Comparison of ENCODE assay signal across 16 mouse cellular contexts in the genomic region with DNA sequence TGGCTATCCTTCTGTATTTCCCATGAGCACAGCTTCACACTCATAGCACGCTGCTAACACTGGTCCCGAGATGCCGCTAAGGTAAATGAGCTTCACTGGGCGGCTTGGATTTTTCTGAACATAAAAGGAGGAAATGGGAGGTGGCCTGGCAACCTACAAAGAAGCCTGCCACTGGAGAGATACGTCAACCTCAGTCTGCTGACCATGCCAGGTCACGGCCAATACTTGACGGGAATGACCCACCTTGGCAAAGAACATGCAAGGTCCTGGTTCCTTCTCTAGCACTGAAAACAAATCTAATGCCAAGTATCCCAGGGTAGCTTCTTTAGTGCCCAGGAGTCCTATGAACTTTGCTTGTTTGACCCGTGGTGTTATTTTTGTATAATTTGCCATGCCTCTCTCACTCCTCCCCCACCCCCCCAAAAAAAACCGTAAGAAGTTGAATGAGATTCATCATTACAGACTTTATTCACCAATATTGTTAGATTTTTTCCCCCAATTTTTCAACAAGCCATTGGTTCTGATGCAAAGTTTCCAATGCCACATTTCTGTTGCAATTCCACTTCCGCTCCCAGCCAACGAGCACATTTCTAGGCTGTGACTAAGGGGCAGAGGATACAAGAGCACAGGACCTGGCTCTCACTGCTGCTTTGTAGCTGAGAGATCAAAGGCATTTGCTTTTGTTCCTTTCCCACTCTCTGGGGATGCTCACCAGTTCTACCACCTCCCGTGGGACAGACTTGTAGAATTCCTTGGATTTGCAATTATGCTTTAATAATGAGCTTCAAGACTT.
A peak's percentile ranks its signal among the peaks of the same experiment; 100 is the strongest.
DNase-seq lines count a peak whose midpoint lies in the region; TF ChIP-seq lines count a peak whose summit lies in the region.
"Had no signal": no experiment of that assay in that cellular context is flagged by ENCODE, and none has a peak within 500 bp of the region (broad histone marks: within the 10 kb centered on the region; RNA-seq: fewer than 3 reads in every experiment).

No protein-coding gene starts in this region.

- no peaks in the 10 kb centered on the region for H3K36me3 ChIP-seq in myocyte (ENCODE audit: control insufficient read depth, insufficient read depth)
- H3K36me3 ChIP-seq: hindbrain, embryonic 12.5 days; liver, embryonic 13.5 days had no signal

- peak overlapping the region; percentile 39 for H3K27ac ChIP-seq in brown adipose tissue, adult 24 weeks (replicated peaks; ENCODE audit: low read depth, low read length)
- H3K27ac ChIP-seq: hindbrain, embryonic 12.5 days; liver, embryonic 13.5 days had no signal

- no peak overlapping the region for H3K4me3 ChIP-seq in brown adipose tissue, adult 24 weeks (ENCODE audit: insufficient read depth, low read depth, low read length)
- H3K4me3 ChIP-seq in myocyte, result no peak overlapping the region
- H3K4me3 ChIP-seq: hindbrain, embryonic 12.5 days; liver, embryonic 13.5 days; megakaryocyte, embryonic 14.5 days had no signal

- H3K27me3 ChIP-seq in myocyte (ENCODE audit: control insufficient read depth, insufficient read depth, insufficient read length), result no peaks in the 10 kb centered on the region
- H3K27me3 ChIP-seq: hindbrain, embryonic 12.5 days; liver, embryonic 13.5 days; megakaryocyte, embryonic 14.5 days had no signal

- H3K79me2 ChIP-seq in myocyte (ENCODE audit: control insufficient read depth, insufficient read depth), result no peaks in the 10 kb centered on the region

- no peak overlapping the region for H3K4me2 ChIP-seq in myocyte (ENCODE audit: low read depth)
- H3K4me2 ChIP-seq: hindbrain, embryonic 12.5 days; liver, embryonic 13.5 days had no signal

- no peak overlapping the region for H3ac ChIP-seq in myocyte (ENCODE audit: control insufficient read depth, insufficient read length)

- DNase-seq in adrenal gland, adult 8-10 months, result peak; percentile 52
- DNase-seq in adrenal gland, postnatal 4 days (ENCODE audit: low spot score in 2 of 2), result no peak
- peak; percentile 18 for DNase-seq in kidney, postnatal 10 days
- DNase-seq in kidney, postnatal 4 days, result no peak
- no peak for DNase-seq in cerebellum, adult 11-12 months
- no peak for DNase-seq in cerebellum, postnatal 4 days (ENCODE audit: low spot score in 2 of 2)
- DNase-seq: B cell, adult 2 months; cerebellum, postnatal 36 days; gastrocnemius, postnatal 10 days; left cerebral cortex, postnatal 4 days; liver, embryonic 13.5 days; thymus, postnatal 4 days had no signal

- H3K4me1 ChIP-seq in brown adipose tissue, adult 24 weeks (ENCODE audit: control insufficient read depth, insufficient read depth, insufficient read length, low read length), result peaks cover 4% of the 10 kb centered on the region; the same call in 1 of the 2 replicates
- H3K4me1 ChIP-seq: hindbrain, embryonic 12.5 days; liver, embryonic 13.5 days had no signal

- TF ChIP-seq POLR2A in myocyte (IDR thresholded peaks at IDR 0.05; ENCODE audit: insufficient read length, low read depth), result no peak

TF ChIP-seq in myocyte, 11 proteins besides CTCF, POLR2A, EP300 and RAD21:
- TF ChIP-seq CEBPB (IDR thresholded peaks at IDR 0.05; ENCODE audit: insufficient read depth, poor library complexity, severe bottlenecking) (0 out of 2 replicates have a peak, but pooled peaks have one; percentile 40), TCF3 (IDR thresholded peaks at IDR 0.05; ENCODE audit: insufficient read length, low read depth) (no peak)

Comparison
In these comparisons a context has a peak if more than half of its experiments do, and no peak if none do; other contexts are left out.
1. DNase-seq: peak in adrenal gland, adult 8-10 months (single experiment) and kidney, postnatal 10 days (single experiment); none in adrenal gland, postnatal 4 days (0 of 2), kidney, postnatal 4 days (0 of 2), cerebellum, adult 11-12 months (single experiment) and cerebellum, postnatal 4 days (0 of 2).